Mouse (Mus musculus) kidney, postnatal 0 days (tissue): ENCODE results near the gene Rcor1. TPM values are rescaled to one million over a fixed set of nuclear protein-coding genes. Genes with fewer than 3 reads are reported as not detected.

Experiments used
- ATAC-seq: fragments of 200-750 bp; cut with Nextera tagmentation; replicated peaks from 2 replicates; pipeline ENCODE4 v1.8.0; 2017; ENCODE audit warnings: low read depth, moderate number of reproducible peaks, moderate TSS enrichment, moderate library complexity; ENCODE audit not compliant: low FRiP score
- DNase-seq: peaks from one replicate; pipeline ENCODE4 v3.0.0-alpha.2; 2016; ENCODE audit warnings: low spot score
- H3K27ac ChIP-seq: fragments of 300-500 bp; sonication (generic); 2 replicates; pipeline ENCODE4 v1.5.1; 2014; ENCODE audit warnings: mild to moderate bottlenecking
- H3K27me3 ChIP-seq: fragments of 300-500 bp; sonication (generic); 2 replicates; pipeline ENCODE4 v1.6.1; 2014; ENCODE audit warnings: low read length, mixed read lengths; ENCODE audit not compliant: insufficient read depth
- H3K36me3 ChIP-seq: fragments of 300-500 bp; sonication (generic); 2 replicates; pipeline ENCODE4 v1.6.1; 2014; ENCODE audit warnings: low read length, mixed read lengths; ENCODE audit not compliant: insufficient read depth
- H3K4me1 ChIP-seq: fragments of 300-500 bp; sonication (generic); replicated peaks from 2 replicates; pipeline ENCODE4 v1.6.1; 2014; ENCODE audit warnings: antibody characterized with exemption, low read length, mixed read lengths; ENCODE audit not compliant: insufficient read depth
- H3K4me2 ChIP-seq: fragments of 300-500 bp; sonication (generic); 2 replicates; pipeline ENCODE4 v1.6.1; 2014; ENCODE audit warnings: mild to moderate bottlenecking, low read length, moderate library complexity, mixed read lengths
- H3K4me3 ChIP-seq: fragments of 300-500 bp; sonication (generic); replicated peaks from 2 replicates; pipeline ENCODE4 v1.5.1; 2014; ENCODE audit warnings: low read depth, low read length
- H3K9ac ChIP-seq: fragments of 300-500 bp; sonication (generic); 2 replicates; pipeline ENCODE4 v1.6.1; 2014; ENCODE audit warnings: low read depth, low read length
- H3K9me3 ChIP-seq: fragments of 300-500 bp; sonication (generic); replicated peaks from 2 replicates; pipeline ENCODE4 v1.6.1; 2016; ENCODE audit warnings: low read length, inconsistent platforms, mixed read lengths
- CTCF ChIP-seq: IDR thresholded peaks from 2 replicates; pipeline ENCODE4 v1.5.1; 2016; ENCODE audit warnings: antibody characterized with exemption, low read depth, mild to moderate bottlenecking, moderate library complexity
- WGBS: fragments of 180-500 bp; shearing (Covaris S2); extraction: QIAGEN DNeasy Blood & Tissue Kit; methylation state at CpG from one replicate; pipeline ENCODE4 v1.1.7; 2014; 5-methylcytosine and 5-hydroxymethylcytosine counted together
- polyA plus RNA-seq: library from polyadenylated mRNA; unstranded; fragments of >200 nt; fragmentation: Nextera tagmentation; extraction: Ambion mirVana; gene quantifications from 2 replicates; pipeline ENCODE4 v1.2.1, GENCODE M21; 2015

Rcor1 gene
- polyA plus RNA-seq, 1 experiment from 2014 or later = 10.1 TPM

DNA sequence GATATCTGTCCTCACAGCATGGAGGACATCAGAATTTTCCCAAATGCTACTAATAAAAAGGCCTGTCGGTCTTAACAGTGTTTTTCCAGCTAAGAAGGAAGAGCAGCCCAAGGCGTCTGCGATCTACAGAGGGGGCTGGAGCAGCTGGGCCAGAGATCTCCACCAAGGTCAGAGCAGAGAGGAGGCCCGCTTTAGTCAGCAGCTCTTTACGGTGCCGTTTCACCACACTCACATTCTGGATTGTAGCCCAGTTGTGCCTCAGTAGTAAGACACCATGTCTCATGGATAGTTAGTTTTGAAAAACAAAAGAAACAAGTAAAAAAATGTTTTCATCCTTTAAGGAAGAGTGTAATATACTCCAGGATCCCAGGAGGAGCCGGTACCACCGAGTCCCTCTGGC, 72.0 kb downstream of the Rcor1 start:
- TF ChIP-seq CTCF = no peak
- H3K4me1 ChIP-seq = no peaks in the 10 kb centered on the region
- no peak overlapping the region for H3K4me3 ChIP-seq
- no peaks in the 10 kb centered on the region for H3K27me3 ChIP-seq
- 80% methylated on average over 8 of the region's 8 CpGs for WGBS
- DNase-seq (no peak), ATAC-seq (no peak)
- H3K27ac ChIP-seq = no peak overlapping the region
- no peaks in the 10 kb centered on the region for H3K9me3 ChIP-seq
- H3K9ac ChIP-seq = no peak overlapping the region
- no peak overlapping the region for H3K4me2 ChIP-seq
- peaks cover 74% of the 10 kb centered on the region for H3K36me3 ChIP-seq

DNA sequence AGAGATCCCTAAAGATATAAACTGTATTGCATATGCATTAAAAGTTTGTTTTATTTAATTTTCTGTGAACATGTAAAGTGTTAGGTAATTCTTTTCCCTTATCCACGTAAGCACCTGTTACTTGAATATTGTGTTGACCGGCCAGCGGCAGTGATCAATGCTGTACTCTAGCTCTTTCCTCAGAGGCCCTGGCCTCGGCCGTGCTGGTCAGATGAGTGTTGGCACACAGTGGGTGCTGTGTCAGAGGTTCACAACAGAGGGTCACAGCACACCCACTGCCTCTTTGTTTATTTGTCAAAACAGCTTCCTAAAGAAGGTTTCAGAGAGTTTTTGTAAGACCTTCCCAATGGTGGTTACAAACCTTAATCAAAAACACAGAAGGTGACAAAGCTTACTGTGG, 75.4 kb downstream of the Rcor1 start:
- H3K27me3 ChIP-seq = no peaks in the 10 kb centered on the region
- H3K9me3 ChIP-seq = no peaks in the 10 kb centered on the region
- no peak for TF ChIP-seq CTCF
- WGBS = 88% methylated on average over 5 of the region's 5 CpGs
- DNase-seq (no peak), ATAC-seq (no peak)
- H3K9ac ChIP-seq = no peak overlapping the region
- no peak overlapping the region for H3K4me2 ChIP-seq
- peaks cover 58% of the 10 kb centered on the region for H3K36me3 ChIP-seq
- H3K27ac ChIP-seq = no peak overlapping the region
- no peak overlapping the region for H3K4me3 ChIP-seq
- H3K4me1 ChIP-seq = no peaks in the 10 kb centered on the region

DNA sequence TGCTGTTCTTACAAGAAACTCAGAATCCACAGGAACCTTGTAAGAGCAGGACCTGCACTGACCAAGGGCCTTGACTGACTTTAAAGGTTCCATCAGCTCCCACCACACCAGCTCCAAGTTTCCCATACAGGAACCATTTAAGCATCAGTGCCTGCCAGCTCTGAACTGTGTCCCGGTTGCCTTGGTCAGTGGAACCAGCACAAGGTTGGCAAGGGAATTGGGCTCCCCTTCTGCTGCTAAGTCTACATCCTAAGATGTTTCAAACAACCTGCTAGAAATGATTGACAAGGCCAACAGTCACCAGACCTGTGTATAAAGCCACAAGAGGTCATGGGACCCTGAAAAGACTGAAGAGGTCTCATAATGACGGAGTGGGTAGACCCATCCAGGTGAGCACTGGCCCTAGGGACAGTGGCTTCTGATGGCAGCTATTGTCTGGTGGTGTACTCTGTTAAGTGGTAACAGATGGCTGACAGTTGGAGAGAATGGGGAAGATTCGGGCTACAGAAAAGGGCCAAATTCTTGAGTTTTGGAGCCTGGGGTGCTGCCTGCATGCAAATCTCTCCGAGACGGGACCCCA, 80.4 kb downstream of the Rcor1 start:
- Histone ChIP-seq H3K27me3 (no peaks in the 10 kb centered on the region), H3K4me1 (no peaks in the 10 kb centered on the region), H3K9ac (no peak overlapping the region), H3K4me2 (no peak overlapping the region), H3K36me3 (peaks cover 18% of the 10 kb centered on the region), H3K27ac (no peak overlapping the region), H3K4me3 (no peak overlapping the region), H3K9me3 (no peaks in the 10 kb centered on the region)
- TF ChIP-seq CTCF = no peak
- DNase-seq (no peak), ATAC-seq (no peak)
- 94% methylated on average over 5 of the region's 5 CpGs for whole genome bisulfite sequencing

- no peaks in the 10 kb centered on the region for H3K9me3 ChIP-seq
- no peak for TF ChIP-seq CTCF
- H3K9ac ChIP-seq = no peak overlapping the region
- H3K27ac ChIP-seq = no peak overlapping the region
- ATAC-seq (no peak), DNase-seq (no peak)
- peaks cover 12% of the 10 kb centered on the region; the same call in 1 of the 2 replicates for H3K36me3 ChIP-seq
- no peak overlapping the region for H3K4me2 ChIP-seq
- H3K27me3 ChIP-seq = no peaks in the 10 kb centered on the region
- H3K4me3 ChIP-seq = no peak overlapping the region
- 90% methylated on average over 9 of the region's 9 CpGs for WGBS
- no peaks in the 10 kb centered on the region for H3K4me1 ChIP-seq
These were observed 82.0 kb downstream of the Rcor1 start for GRCm38 (mm10) chr12:111120976-111121645.

- no peak for DNase-seq
These were observed 83.2 kb downstream of the Rcor1 start for GRCm38 (mm10) chr12:111122332-111122852.

DNA sequence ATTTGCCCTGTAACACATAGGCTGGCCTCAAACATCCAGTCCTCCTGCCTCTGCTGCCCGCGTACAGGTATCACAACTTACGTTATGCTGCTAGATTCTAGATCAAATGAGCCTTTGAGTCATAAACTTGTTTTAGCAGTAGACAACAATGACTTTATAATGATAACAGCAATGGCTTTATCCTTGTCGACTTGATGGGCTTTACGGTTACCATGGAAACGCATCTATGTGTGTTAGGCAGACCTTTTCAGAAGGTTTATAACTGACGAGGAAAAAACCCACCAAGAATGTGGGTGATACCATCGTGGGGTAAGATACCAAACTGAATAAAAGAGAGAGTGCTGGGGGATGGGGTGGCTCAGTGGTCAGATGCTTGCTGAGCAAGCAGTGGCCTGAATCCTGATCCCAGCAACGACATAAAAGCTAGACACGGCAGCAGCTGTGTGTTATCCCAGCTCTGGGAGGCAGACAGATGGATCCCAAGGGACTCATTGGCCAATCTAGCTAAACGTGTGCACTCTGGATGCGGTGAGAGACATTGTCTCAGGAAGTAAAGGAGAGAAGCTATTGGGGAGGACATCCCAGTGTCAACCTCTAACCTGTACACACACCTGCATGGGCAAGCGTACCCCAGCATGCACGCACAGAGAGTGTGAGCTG, 85.6 kb downstream of the Rcor1 start:
- peak; percentile 24 for DNase-seq
- no peak overlapping the region for H3K9ac ChIP-seq
- H3K27ac ChIP-seq = no peak overlapping the region
- no peak for TF ChIP-seq CTCF
- no peaks in the 10 kb centered on the region for H3K27me3 ChIP-seq
- H3K4me2 ChIP-seq = no peak overlapping the region
- no peaks in the 10 kb centered on the region for H3K36me3 ChIP-seq
- H3K4me3 ChIP-seq = no peak overlapping the region
- no peak for ATAC-seq
- no peaks in the 10 kb centered on the region for H3K4me1 ChIP-seq
- no peaks in the 10 kb centered on the region for H3K9me3 ChIP-seq
- 62% methylated on average over 14 of the region's 14 CpGs for WGBS

More at GRCm38 (mm10) chr12:111122332-111122852, 83.2 kb downstream of the Rcor1 start:
- peak; percentile 67 for TF ChIP-seq CTCF
- H3K27me3 ChIP-seq = no peaks in the 10 kb centered on the region
- ATAC-seq = no peak
- no peak overlapping the region for H3K27ac ChIP-seq
- H3K9me3 ChIP-seq = no peaks in the 10 kb centered on the region
- no peaks in the 10 kb centered on the region for H3K4me1 ChIP-seq
- H3K36me3 ChIP-seq = 0 out of 2 replicates have a peak, but pooled peaks cover 4% of the 10 kb centered on the region
- no peak overlapping the region for H3K9ac ChIP-seq
- no peak overlapping the region for H3K4me3 ChIP-seq
- H3K4me2 ChIP-seq = no peak overlapping the region
